ENCODE assay signal across 14 mouse cellular contexts in the genomic region with DNA sequence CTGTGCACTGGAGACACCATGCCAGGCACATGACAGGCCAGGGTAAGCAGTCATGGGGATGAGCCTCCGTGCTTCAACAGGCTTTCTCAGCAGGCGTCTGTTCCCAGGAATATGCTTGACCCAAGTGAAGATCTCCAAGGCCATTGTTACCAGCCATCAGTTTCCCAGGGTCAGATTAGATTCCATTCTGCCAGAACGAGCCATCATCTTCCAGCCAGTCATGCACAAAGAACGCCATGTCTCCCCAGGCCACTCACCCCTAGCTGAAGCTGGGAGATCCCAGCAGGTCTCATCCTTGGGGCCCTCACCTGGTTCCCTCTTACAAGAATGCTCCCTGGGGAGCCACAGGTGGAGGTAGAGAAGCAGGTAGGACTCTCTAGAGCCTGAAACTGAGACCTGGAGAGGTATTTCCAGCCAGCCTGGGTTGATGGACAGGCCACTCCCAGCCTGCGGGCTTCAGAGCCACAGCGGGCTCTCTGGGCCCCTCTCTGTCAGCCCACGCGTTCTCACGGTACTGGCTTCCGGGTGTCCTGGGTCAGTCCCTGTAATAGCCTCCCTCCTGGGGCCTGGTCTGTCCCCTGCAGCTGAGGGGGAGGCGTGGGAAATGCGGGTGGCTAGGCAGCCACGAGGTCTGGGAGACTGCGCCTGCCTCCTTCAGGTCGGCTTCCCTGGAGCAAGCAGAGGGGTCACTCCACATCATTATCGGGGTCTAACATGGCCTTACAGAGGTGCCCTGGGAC. TPM values are rescaled to one million over a fixed set of nuclear protein-coding genes. Genes with fewer than 3 reads are reported as not detected.
DNase-seq lines count a peak whose midpoint lies in the region; ATAC-seq lines count a peak whose summit lies in the region.
"Had no signal": no experiment of that assay in that cellular context is flagged by ENCODE, and none has a peak within 500 bp of the region (broad histone marks: within the 10 kb centered on the region; RNA-seq: fewer than 3 reads in every experiment).

No protein-coding gene starts in this region.

- DNase-seq in heart, adult 11 months = peak; percentile 98
- peak; percentile 66 to 74 for DNase-seq in kidney, postnatal 4 days
- no peak for DNase-seq in kidney, postnatal 14 days
- no peak for DNase-seq in embryonic facial prominence, embryonic 11.5 days (ENCODE audit: low spot score)
- peak; percentile 30 to 45 for DNase-seq in heart, postnatal 14 days
- DNase-seq in urinary bladder, adult 2 months (ENCODE audit: low spot score) = no peak
- DNase-seq in thymus, postnatal 14 days = no peak
- DNase-seq: cerebellum, adult 11 months; kidney, adult 11 months; layer of hippocampus, postnatal 36 days; right cerebral cortex, postnatal 14 days; thymus, postnatal 4 days had no signal

- H3K9ac ChIP-seq in heart, embryonic 12.5 days = no peak overlapping the region
- no peak overlapping the region for H3K9ac ChIP-seq in embryonic facial prominence, embryonic 11.5 days (replicated peaks; ENCODE audit: low read length)
- H3K9ac ChIP-seq: liver, embryonic 15.5 days had no signal

- H3K4me2 ChIP-seq in heart, embryonic 12.5 days = no peak overlapping the region
- H3K4me2 ChIP-seq in embryonic facial prominence, embryonic 11.5 days (ENCODE audit: low read depth, low read length) = no peak overlapping the region
- H3K4me2 ChIP-seq: liver, embryonic 15.5 days had no signal

- no peak overlapping the region for H3K4me3 ChIP-seq in heart, embryonic 12.5 days
- H3K4me3 ChIP-seq in embryonic facial prominence, embryonic 11.5 days (ENCODE audit: low read depth, low read length) = no peak overlapping the region
- H3K4me3 ChIP-seq: liver, embryonic 15.5 days had no signal

- ATAC-seq in heart, embryonic 12.5 days (ENCODE audit: insufficient number of reproducible peaks, low FRiP score) = no peak
- 0 out of 2 replicates have a peak, but pooled peaks have one; percentile 46 for ATAC-seq in embryonic facial prominence, embryonic 11.5 days (replicated peaks; ENCODE audit: insufficient number of reproducible peaks, low FRiP score, low TSS enrichment, low read depth)

- H3K27me3 ChIP-seq in heart, embryonic 12.5 days (replicated peaks) = peaks cover 15% of the 10 kb centered on the region; the same call in 1 of the 2 replicates
- no peaks in the 10 kb centered on the region for H3K27me3 ChIP-seq in embryonic facial prominence, embryonic 11.5 days (ENCODE audit: control insufficient read depth, insufficient read depth, low read length)

- H3K36me3 ChIP-seq in heart, embryonic 12.5 days = no peaks in the 10 kb centered on the region
- H3K36me3 ChIP-seq in embryonic facial prominence, embryonic 11.5 days (replicated peaks; ENCODE audit: control insufficient read depth, insufficient read depth, low read depth, low read length) = no peaks in the 10 kb centered on the region
- H3K36me3 ChIP-seq: liver, embryonic 15.5 days had no signal

- H3K27ac ChIP-seq in heart, embryonic 12.5 days (ENCODE audit: poor library complexity, severe bottlenecking) = no peak overlapping the region
- H3K27ac ChIP-seq in embryonic facial prominence, embryonic 11.5 days (replicated peaks; ENCODE audit: low read depth, low read length) = no peak overlapping the region
- H3K27ac ChIP-seq: liver, embryonic 15.5 days had no signal

- 0 out of 2 replicates have a peak, but pooled peaks cover 3% of the 10 kb centered on the region for H3K9me3 ChIP-seq in heart, embryonic 12.5 days (replicated peaks)
- H3K9me3 ChIP-seq in embryonic facial prominence, embryonic 11.5 days (replicated peaks; ENCODE audit: control insufficient read depth, low read length) = no peaks in the 10 kb centered on the region
- H3K9me3 ChIP-seq: liver, embryonic 15.5 days had no signal

- intact Hi-C loops in heart, postnatal 14 days (cut with DNase I) = no loop called here

- 60% methylated on average over 16 of the region's 16 CpGs for WGBS in heart, embryonic 12.5 days
- WGBS in embryonic facial prominence, embryonic 11.5 days = 63% methylated on average over 16 of the region's 16 CpGs

- H3K4me1 ChIP-seq in heart, embryonic 12.5 days (replicated peaks) = peaks cover 27% of the 10 kb centered on the region
- no peaks in the 10 kb centered on the region for H3K4me1 ChIP-seq in embryonic facial prominence, embryonic 11.5 days (ENCODE audit: control insufficient read depth, insufficient read depth, low read length)
- H3K4me1 ChIP-seq: liver, embryonic 15.5 days had no signal

RNA-seq across cellular contexts. Expression of gene Ano1, which starts 10.9 kb away (rescaled TPM):
- polyA plus RNA-seq in heart, embryonic 12.5 days (2016; fragmentation: Nextera tagmentation; extraction: Ambion mirVana) = 12.7 and 13.4 TPM in 2 replicates
- 10.0 and 10.8 TPM in 2 replicates for polyA plus RNA-seq in embryonic facial prominence, embryonic 11.5 days (2014; fragmentation: Nextera tagmentation; extraction: Ambion mirVana)
- 10 to 100 TPM; 18.8 to 22.6 TPM for total RNA-seq in heart, postnatal 14 days (2021)
- polyA plus RNA-seq in urinary bladder, adult 2 months (2012; rRNA removed) = 83.6 and 95.0 TPM in 2 replicates

Comparison
In these comparisons a context has a peak if more than half of its experiments do, and no peak if none do; other contexts are left out.
1. DNase-seq: peak in heart, adult 11 months (single experiment), kidney, postnatal 4 days (2 of 2) and heart, postnatal 14 days (2 of 2); none in kidney, postnatal 14 days (single experiment), embryonic facial prominence, embryonic 11.5 days (single experiment), urinary bladder, adult 2 months (single experiment) and thymus, postnatal 14 days (single experiment).